Mouse (Mus musculus) liver, adult 2 months (tissue): ENCODE measurements around the gene Pam16. TPM values are rescaled to one million over a fixed set of nuclear protein-coding genes. Genes with fewer than 3 reads are reported as not detected.

Experiments
- DNase-seq: peaks from one replicate; pipeline ENCODE4 v3.0.0-alpha.2; 2011; ENCODE audit warnings: low read depth, low spot score; ENCODE audit errors: extremely low read depth
- H3K27ac ChIP-seq: fragments of 200-500 bp; replicated peaks from 2 replicates; pipeline ENCODE4 v1.5.1; 2012; ENCODE audit warnings: low read depth, mild to moderate bottlenecking, control low read depth, inconsistent platforms, low read length; ENCODE audit not compliant: insufficient read depth
- H3K27me3 ChIP-seq: fragments of 200-500 bp; 2 replicates; pipeline ENCODE4 v1.6.1; 2012; ENCODE audit warnings: mild to moderate bottlenecking, moderate library complexity, low read length, inconsistent platforms; ENCODE audit not compliant: control insufficient read depth, insufficient read depth
- H3K36me3 ChIP-seq: fragments of 200-500 bp; 2 replicates; pipeline ENCODE4 v1.6.1; 2012; ENCODE audit warnings: low read length, inconsistent platforms; ENCODE audit not compliant: control insufficient read depth, insufficient read depth
- H3K4me1 ChIP-seq: fragments of 200-500 bp; 2 replicates; pipeline ENCODE4 v1.6.1; 2011; ENCODE audit warnings: low read length; ENCODE audit not compliant: control insufficient read depth, insufficient read depth
- H3K4me3 ChIP-seq: fragments of 200-500 bp; 2 replicates; pipeline ENCODE4 v1.5.1; 2011; ENCODE audit warnings: low read depth, mild to moderate bottlenecking, control low read depth, low read length, moderate library complexity; ENCODE audit not compliant: insufficient read depth
- H3K79me2 ChIP-seq: fragments of 200-500 bp; 2 replicates; pipeline ENCODE4 v1.6.1; 2012; ENCODE audit warnings: inconsistent platforms, mild to moderate bottlenecking, low read length, moderate library complexity; ENCODE audit not compliant: control insufficient read depth, insufficient read depth
- H3K9ac ChIP-seq: fragments of 200-500 bp; 2 replicates; pipeline ENCODE4 v1.6.1; 2012; ENCODE audit warnings: low read depth, mild to moderate bottlenecking, control low read depth, inconsistent platforms, low read length
- CTCF ChIP-seq: fragments of 200-500 bp; IDR thresholded peaks from 2 replicates; pipeline ENCODE4 v1.5.1; 2011; ENCODE audit warnings: low read depth, low read length, control low read depth
- POLR2A ChIP-seq: fragments of 200-500 bp; IDR thresholded peaks from 2 replicates; pipeline ENCODE4 v1.6.1; 2011; ENCODE audit warnings: low read length, control low read depth; ENCODE audit not compliant: insufficient read depth; ENCODE audit errors: extremely low read depth
- WGBS: fragments of 180-500 bp; shearing (Covaris S2); methylation state at CpG from one replicate; pipeline ENCODE4 v1.1.7; 2018; 5-methylcytosine and 5-hydroxymethylcytosine counted together
- polyA plus RNA-seq: library from polyadenylated mRNA; depleted of rRNA; stranded (reverse); fragments of >200 nt; gene quantifications from 2 replicates; pipeline ENCODE4 v1.2.3, GENCODE M21; 2012; rRNA removed
- total RNA-seq: library from RNA; depleted of rRNA; stranded (reverse); fragments of >200 nt; gene quantifications from 2 replicates; pipeline ENCODE4 v1.2.3, GENCODE M21; 2014; rRNA removed

Pam16 gene
- 36.8 and 41.7 TPM in 2 replicates for total RNA-seq
- polyA plus RNA-seq = 10.8 and 13.5 TPM in 2 replicates

DNA sequence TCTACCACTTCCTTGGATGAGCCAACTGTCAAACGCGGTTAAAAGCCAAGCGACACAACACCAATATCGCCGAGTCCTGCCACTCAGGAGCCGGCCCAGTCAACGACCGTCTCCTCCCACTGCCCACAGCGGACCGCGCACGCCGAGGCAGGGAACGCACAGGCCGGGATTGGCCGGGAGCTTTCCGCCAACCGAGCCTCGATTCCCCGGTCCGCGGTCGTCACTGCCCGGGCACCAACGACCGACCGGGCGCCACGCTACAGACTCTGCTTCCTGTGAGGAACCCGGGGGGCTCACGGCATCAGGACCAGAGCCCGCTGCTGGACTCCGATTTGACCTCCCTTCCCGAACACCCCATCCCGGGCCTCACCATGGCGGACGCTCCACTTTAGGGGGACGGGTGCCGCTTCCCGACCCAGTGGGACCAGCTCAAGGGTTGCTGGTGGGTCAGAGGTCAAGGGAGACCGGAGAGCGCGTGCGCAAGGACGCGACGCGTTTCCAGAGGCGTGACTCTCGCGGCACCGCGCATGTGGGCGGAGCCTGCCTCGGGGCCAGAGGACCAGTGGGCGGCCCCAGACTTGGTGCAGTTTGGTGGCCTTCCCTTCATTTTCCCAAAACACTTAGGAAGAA lies at the start of gene Pam16:
Gene Pam16, minus strand, starts transcription at position 508 of the 630 bp plus-strand sequence.
- WGBS = under 1% methylated on average over 56 of the region's 56 CpGs
- H3K27ac ChIP-seq = peak within 1 kb of the TSS; percentile 87
- peak within 1 kb of the TSS; percentile 90 for H3K9ac ChIP-seq
- DNase-seq = peak; percentile 80
- TF ChIP-seq CTCF = no peak
- peak; percentile 63; the same call in 1 of the 2 replicates for TF ChIP-seq POLR2A
- peak within 1 kb of the TSS; percentile 82 for H3K4me3 ChIP-seq
- no peaks in the 10 kb centered on the region for H3K36me3 ChIP-seq
- peaks cover 25% of the 10 kb centered on the region for H3K79me2 ChIP-seq
- H3K4me1 ChIP-seq = peaks cover 15% of the 10 kb centered on the region
- no peaks in the 10 kb centered on the region for H3K27me3 ChIP-seq

DNA sequence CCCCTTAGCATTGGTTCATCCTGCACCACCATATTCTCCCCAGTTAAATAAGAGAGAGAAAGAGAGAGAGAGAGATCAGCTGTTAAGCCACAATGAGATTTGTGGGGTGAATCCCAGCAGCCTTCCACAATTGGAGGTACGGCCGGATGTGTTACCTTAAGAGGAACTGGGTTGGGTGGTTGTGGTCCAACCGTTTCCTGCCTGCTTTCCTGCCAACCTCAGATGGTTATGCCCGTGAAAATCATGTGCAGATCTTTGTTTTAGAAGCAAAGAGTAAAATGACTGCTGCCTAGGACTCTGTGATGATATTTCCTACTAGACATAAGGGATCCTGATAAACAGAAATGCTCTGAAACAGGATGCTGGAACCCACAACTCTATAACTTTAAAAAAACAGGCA lies 49.3 kb upstream of the Pam16 start:
- WGBS = 78% methylated on average over 4 of the region's 4 CpGs
- Histone ChIP-seq H3K9ac (no peak overlapping the region), H3K4me1 (peaks cover 4% of the 10 kb centered on the region; the same call in 1 of the 2 replicates), H3K4me3 (no peak overlapping the region), H3K79me2 (peaks cover 7% of the 10 kb centered on the region; the same call in 1 of the 2 replicates), H3K27me3 (no peaks in the 10 kb centered on the region), H3K36me3 (peaks cover 10% of the 10 kb centered on the region; the same call in 1 of the 2 replicates), H3K27ac (no peak overlapping the region)
- no peak for TF ChIP-seq POLR2A
- TF ChIP-seq CTCF = no peak
- DNase-seq = no peak

DNA sequence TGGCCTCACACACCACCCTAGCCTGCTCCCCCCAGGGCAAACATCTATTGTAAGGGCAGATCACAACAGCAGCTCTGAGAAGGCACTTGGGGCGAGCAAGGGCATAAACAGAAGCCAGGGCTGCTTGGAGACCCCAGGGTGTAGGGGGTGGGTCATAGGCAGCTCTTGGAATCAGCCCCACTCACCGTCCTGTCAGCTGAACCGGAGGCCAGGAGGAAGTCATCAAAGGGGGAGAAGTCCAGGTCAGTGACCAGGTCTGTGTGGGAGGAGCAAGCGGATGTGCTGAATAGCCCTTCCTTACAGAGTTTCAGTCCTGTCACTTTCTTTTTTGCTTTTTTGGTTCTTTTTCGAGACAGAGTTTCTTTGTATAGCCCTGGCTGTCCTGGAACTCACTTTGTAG lies 45.5 kb upstream of the Pam16 start:
- TF ChIP-seq POLR2A (no peak), CTCF (no peak)
- 30% methylated on average over 5 of the region's 5 CpGs for WGBS
- no peaks in the 10 kb centered on the region for H3K4me1 ChIP-seq
- no peaks in the 10 kb centered on the region; the same call in 1 of the 2 replicates for H3K79me2 ChIP-seq
- no peak overlapping the region for H3K4me3 ChIP-seq
- H3K9ac ChIP-seq = no peak overlapping the region
- no peak overlapping the region for H3K27ac ChIP-seq
- H3K36me3 ChIP-seq = peaks cover 7% of the 10 kb centered on the region; the same call in 1 of the 2 replicates
- DNase-seq = peak; percentile 72
- no peaks in the 10 kb centered on the region for H3K27me3 ChIP-seq

DNA sequence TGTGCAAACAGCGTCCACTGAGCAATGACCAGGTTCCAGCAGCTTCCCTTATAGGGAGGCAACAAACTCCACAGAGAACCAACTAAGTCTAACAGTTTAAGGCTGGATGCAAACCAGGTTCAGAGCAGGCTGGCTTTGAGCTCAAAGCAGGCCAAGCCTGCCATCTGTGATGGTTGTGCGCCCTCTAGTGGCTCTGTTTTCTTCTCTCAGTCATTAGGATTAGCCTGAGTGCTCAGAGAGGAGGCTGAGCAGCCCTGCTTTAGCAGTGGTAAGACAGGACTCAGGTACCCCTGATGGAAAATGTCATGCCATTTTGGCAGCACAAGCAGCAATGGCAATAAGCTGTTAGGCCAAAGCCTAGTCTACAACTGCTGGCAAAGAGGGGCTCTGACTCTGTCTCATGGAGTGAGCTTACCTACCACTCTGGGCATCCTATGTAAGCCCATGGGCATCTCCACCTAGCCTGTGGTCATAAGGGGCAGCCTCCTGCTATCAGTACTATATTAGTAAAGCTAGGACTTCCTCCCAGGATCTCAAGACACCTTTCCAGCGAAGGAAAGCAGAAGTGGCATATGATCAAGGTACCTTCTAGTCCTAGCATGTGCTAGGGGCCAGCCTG lies 42.5 kb upstream of the Pam16 start:
- no peak overlapping the region for H3K9ac ChIP-seq
- WGBS = 45% methylated on average over 3 of the region's 3 CpGs
- DNase-seq = peak; percentile 69
- peaks cover under 1% of the 10 kb centered on the region; the same call in 1 of the 2 replicates for H3K36me3 ChIP-seq
- TF ChIP-seq CTCF (peak; percentile 93), POLR2A (no peak)
- no peaks in the 10 kb centered on the region for H3K79me2 ChIP-seq
- H3K4me1 ChIP-seq = no peaks in the 10 kb centered on the region
- H3K4me3 ChIP-seq = no peak overlapping the region
- no peaks in the 10 kb centered on the region for H3K27me3 ChIP-seq
- no peak overlapping the region for H3K27ac ChIP-seq

DNA sequence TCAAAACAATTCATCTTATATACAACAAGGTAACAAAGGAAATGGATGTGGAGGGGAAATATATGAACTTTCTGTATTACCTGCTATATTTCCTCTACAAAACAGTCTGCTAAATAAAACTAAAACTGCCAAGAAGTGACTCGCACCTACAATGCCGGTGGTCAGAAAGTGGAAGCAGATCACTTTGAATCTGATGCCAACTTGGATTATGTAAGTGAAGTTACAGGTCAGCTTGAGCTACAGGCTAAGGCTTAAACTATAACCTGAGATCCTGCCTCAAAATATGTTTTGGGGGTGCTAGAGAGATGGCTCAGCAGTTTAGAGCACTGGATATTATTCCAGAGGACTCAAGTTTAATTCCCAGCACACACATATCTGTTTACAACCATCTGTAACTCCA lies 40.9 kb upstream of the Pam16 start:
- Histone ChIP-seq H3K4me1 (no peaks in the 10 kb centered on the region), H3K27me3 (no peaks in the 10 kb centered on the region), H3K27ac (no peak overlapping the region), H3K9ac (no peak overlapping the region), H3K4me3 (no peak overlapping the region), H3K79me2 (no peaks in the 10 kb centered on the region), H3K36me3 (peaks cover 5% of the 10 kb centered on the region; the same call in 1 of the 2 replicates)
- peak; percentile 67 for DNase-seq
- 19% methylated on average over 2 of the region's 2 CpGs for WGBS
- TF ChIP-seq POLR2A (no peak), CTCF (no peak)

DNA sequence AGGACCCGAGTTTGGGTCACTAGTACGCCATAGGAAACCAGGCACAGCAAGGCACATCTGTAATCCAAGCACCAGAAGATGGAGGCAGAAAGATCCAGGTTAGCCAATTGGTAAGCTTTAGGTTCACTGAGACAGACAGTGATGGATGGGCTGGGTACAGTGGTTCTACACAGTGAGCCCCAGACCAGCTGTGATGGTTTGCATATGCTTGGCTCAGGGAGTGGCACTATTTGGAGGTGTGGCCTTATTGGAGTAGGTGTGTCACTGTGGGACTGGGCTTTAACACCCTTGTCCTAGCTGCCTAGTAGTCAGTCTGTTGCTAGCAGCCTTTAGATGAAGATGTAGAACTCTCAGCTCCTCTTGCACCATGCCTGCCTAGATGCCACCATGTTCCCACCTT lies 39.0 kb upstream of the Pam16 start:
- DNase-seq = no peak
- H3K4me1 ChIP-seq = no peaks in the 10 kb centered on the region
- no peaks in the 10 kb centered on the region for H3K27me3 ChIP-seq
- H3K4me3 ChIP-seq = no peak overlapping the region
- H3K9ac ChIP-seq = no peak overlapping the region
- H3K79me2 ChIP-seq = no peaks in the 10 kb centered on the region
- 92% methylated on average over 2 of the region's 2 CpGs for WGBS
- H3K27ac ChIP-seq = no peak overlapping the region
- TF ChIP-seq CTCF (no peak), POLR2A (no peak)
- H3K36me3 ChIP-seq = peaks cover 5% of the 10 kb centered on the region; the same call in 1 of the 2 replicates
